Mouse (Mus musculus) embryonic stem cell, embryonic (primary cell): ENCODE measurements at regions not wholly inside any gene's neighbourhood (a gene's known extent, or its start where the extent isn't known, plus 50 kb on each side); places are given as distances from the start of the nearest gene placed in this dataset.

Experiments
- CTCF ChIA-PET, 4 experiments: fragments of 300-600 bp in 2 of 4; fragments of 350-600 bp in 2 of 4; sonication (Branson Sonifier 250); formaldehyde crosslinking; loops; one replicate each; lab custom pipeline; 2022; ENCODE audit warnings: inconsistent platforms in 2 of 4; lab: Charles Lee
- POLR2A ChIA-PET, 4 experiments: fragments of 300-600 bp in 2 of 4; fragments of 350-600 bp in 2 of 4; sonication (Branson Sonifier 250); formaldehyde crosslinking; loops; one replicate each; lab custom pipeline; 2022; ENCODE audit warnings: antibody characterized with exemption in 4 of 4, inconsistent platforms in 1 of 4; lab: Charles Lee

DNA sequence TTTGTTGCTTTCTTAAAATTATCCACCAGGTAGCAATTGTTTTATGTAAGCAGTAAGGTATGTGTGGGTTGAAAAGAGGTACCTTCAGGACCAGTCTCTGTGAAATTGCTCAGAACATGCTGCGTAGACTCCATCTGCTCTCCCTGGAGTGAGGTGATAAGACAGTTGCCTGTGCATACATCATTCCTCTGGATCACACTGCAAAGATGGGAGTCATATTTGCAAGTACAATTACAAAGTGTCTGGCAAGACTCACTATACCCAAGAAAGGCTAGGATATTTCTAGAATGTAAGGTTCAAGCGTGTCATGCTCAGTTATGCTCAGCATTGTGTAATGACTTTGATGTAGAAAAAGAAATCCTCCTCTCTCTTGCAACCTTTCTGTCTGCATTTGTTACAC lies 1283.5 kb upstream of the Slc10a2 start:
- ChIA-PET POLR2A (no interaction called here), CTCF (no interaction called here)

DNA sequence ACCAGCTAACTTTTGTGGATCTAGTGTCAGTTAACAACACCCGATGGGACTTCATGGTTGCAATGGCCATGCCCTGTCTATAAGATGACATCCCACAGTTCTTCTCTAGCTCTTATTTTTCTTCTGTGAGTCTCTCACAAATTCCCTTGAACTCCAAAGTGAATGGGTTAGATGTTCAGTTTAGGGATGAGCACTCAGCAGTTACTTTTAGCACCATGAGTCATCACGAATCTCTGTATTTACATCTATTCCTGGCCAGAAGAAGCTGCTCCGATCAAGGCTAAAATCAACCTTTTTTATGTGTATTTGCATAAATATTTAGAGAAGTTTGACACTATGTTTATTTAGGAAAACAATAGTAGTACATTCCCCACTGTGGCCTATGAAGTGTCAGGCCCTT lies 1269.6 kb upstream of the Slc10a2 start:
- ChIA-PET CTCF (no interaction called here), POLR2A (no interaction called here)

DNA sequence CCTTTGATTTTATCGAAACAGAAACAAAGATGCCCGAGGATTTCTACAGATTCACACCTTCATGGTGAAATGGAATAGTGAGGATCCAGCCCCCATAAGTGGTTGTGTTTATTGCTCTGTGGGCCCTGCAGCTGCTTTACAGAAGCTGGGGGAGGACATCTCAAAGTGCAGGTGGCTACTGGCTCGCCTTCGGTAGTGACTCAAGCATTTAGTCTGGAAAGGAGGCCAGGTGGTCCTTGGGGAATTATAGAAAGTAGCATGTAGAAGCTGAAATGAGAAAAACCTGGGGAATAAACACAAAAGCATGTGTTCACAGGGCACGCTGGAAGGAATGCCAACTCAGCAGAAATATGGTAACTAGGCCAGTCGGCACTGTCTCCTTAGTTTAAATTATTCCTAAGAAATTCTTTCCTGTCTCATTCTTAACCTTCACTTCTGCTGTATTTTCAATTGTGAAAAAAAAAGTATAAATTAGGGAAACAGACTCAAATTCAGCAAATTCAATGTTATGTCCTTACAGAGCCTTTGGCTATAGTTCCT lies 1256.3 kb upstream of the Slc10a2 start:
- CTCF ChIA-PET = no interaction called here
- POLR2A ChIA-PET = interaction anchor here in 1 of 4 experiments (0.6 kb wide), 1 partner anchor 15 kb away, joined by 6 read pairs; no protein-coding TSS in a partner anchor

DNA sequence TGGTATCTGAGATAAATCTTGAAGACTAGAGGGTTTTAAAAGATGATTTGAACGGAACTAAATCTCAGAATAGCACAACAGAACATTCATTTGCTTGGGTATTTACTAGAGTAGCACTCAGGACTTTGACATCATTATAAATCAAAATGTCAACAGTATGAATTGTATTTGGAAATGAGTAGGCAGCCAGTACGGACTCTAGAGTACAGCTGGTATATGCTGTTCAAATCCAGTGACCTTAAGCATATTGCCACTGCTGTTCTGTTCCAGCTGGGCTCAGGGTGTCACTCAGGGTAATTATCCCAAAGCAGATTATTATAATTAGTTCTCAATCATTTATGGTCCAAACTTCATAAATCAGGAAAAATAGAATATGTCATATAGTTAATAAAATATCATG lies 1252.7 kb upstream of the Slc10a2 start:
- POLR2A ChIA-PET = no interaction called here
- CTCF ChIA-PET = no interaction called here

DNA sequence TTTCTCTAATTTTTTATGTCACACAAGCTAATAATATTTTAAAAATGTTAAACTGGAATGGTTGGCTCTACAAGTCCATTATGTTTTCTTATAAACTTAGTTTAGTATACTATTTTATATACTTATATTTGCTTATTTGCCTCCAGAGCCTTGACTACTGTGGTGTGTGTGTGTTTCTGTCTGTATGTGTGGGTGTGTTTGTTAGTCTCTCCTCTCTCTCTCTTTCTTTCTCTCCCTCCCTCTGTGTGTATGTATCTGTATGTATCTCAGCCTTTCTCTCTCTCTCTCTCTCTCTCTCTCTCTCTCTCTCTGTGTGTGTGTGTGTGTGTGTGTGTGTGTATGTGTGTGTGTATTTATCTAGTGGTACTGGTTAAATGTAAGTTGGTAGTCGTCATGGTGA lies 1245.3 kb upstream of the Slc10a2 start:
- ChIA-PET CTCF (no interaction called here), POLR2A (no interaction called here)

DNA sequence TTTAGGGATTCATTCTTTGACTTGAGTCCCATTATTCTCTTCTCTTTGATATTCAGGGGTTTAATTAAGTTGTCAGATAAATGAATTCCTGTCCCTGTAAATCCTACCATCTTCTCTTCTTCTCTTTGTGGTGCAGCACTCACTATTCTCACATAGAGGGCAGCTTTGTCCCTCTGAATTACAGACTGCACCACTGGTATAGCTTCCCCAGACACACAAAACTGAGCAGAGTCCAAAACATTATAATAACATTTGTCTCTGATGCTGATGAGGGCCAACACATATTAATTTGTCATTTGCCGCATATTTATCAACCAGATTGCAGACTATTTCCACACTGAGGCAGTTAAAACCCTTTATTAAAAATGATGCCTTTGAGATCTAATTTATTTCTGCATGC lies 1244.9 kb upstream of the Slc10a2 start:
- CTCF ChIA-PET = no interaction called here
- POLR2A ChIA-PET = no interaction called here

DNA sequence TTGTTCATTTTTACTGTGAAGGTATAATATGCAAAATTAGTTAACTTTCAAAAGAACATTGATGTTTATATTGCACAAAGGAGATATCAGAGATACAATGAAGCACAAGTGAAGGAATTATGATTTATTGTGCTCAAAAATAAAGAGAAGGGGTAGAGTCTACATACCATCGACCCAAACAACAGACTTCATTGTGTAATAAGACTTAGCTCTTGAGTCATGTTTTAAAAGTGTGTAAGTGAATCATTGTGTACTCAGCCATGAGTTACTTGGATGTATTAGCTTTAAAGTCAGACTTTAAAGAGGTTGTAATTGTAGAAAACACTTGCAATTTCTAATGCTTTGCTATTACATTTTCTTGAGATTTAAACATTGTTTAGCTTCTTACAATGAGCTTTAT lies 1240.6 kb upstream of the Slc10a2 start:
- CTCF ChIA-PET = no interaction called here
- POLR2A ChIA-PET = no interaction called here

DNA sequence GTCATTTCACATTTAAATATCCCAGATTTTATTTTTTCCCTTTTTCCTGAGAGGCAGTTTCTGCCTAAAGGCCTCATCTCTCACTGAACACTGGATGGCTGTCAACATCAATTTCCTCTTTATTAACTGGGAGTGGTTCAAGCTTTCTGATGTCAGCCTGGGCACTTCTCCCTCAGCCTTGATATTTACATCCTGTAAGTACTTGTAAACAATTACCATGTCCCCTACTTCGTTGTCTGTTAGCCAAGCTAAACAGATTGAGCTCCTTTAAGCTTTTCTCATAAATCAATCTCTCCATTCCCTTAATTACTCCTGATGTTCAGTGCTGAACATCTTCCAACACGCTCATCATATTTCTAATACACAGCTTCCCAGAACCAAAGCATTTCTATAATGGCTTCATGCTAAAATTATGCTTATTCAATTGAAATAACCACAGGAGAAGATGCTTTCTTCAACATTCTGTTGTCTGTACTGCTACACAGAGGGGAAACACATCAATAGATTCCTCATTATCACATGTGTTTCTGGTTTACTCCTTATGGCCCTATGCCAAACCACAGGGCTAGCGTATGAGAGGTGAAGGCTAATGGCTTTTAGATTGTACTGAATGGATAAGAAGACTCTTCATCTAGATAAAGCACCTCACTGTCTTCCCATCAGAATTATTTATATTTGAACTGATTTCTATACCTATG lies 1235.2 kb upstream of the Slc10a2 start:
- ChIA-PET CTCF (no interaction called here), POLR2A (no interaction called here)

DNA sequence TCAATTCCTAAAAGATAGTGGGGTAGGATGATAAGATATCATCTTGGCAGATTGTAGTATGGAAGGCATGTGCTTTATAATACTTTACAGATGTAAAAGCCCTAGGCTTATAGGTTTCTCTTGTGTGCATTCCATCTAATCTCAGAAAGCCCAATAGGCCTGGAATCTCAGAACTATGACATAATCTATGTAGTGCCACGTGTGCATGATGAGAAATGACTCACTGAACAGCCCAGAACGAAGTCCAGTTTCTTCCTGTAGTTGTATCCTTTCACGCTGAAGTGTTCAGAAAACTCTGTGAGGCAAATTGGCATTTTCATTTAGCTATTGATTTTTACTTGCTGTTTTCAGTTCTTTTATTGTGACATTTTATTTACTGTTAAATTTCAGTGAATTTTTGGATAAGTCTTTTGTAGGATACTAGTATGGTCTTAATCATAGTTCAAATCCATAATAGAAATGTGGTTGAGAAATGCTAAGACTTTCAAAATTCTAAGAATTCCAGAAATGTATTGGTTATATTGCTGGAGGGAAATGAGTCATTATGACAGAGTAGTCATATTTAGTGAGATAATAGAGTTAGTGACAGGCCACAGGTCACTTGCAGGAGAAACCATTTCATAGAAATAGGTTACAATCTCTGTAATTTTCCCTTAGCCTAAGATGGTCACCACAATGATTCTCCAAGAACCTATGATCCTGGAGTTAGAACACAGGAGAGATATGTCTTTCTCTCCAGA lies 1229.3 kb upstream of the Slc10a2 start:
- POLR2A ChIA-PET = no interaction called here
- CTCF ChIA-PET = no interaction called here

DNA sequence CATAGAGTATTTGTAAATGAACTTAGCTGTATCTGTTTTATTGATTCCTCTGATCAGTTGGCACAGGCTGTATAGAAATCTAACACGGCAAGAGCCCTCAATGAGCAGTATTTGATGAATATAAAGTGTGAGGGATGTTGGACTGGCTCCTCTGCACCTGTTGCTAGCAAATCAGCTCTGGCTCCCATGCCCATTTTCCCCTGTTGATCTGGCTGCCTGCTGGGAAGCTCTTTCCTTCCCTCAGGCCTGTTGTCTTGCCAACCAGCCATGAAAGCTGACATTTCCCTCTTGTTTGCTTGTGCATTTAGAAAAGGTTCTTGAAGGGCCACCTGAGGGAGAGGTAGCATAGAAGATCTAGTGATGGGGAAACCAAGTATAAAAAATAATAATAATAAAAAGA lies 1216.2 kb upstream of the Slc10a2 start:
- ChIA-PET POLR2A (no interaction called here), CTCF (no interaction called here)

DNA sequence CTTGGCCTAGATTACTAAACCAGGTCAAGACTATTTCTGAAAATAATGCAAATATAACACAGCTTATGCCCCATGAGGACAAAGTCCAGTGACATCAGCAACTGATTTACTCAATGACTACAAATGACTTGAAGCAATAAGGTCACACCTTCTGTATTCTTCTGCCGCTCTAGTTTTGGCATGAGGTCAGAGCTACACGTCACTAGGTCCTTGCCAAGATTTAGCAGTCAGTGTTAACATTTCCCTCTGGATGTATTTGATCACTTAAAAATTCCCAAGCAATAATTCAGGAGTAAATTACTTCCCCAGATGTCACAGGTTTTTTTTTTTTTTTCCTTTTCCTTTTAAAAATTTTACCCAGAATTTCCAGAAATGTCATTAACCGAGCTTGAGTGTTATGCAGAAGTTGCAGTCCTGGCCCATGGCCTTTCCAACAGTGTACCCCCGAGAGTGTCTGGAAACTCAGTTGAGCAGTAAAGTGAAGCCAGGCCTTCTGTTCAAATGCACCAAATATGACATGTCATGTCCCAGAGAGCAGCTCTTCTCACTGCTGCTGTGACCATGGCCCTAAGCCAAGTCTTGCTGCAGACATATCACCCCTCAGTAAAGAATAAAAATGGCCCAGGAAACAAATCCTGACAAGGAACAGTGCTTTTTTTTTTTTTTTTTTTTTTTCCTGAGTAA lies 1210.2 kb upstream of the Slc10a2 start:
- POLR2A ChIA-PET = no interaction called here
- CTCF ChIA-PET = no interaction called here

DNA sequence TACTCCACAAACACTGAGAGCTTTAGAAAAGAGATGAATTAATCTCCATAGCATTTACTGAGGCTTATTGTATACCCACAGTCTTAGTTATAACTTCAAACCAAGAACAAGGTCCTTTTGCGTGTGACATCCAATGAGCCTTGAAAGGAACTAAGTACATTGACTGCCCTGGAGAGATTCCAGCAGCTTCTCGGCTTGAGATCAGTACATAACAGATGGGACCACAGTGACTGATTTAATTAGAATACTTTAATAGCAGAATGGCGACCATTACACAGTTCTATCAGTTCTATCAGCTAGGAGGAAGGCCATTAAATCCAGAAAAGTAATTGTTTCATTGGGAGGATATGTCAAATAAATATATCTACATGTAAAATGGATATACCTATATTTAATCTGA lies 1183.7 kb upstream of the Slc10a2 start:
- CTCF ChIA-PET = no interaction called here
- POLR2A ChIA-PET = no interaction called here

DNA sequence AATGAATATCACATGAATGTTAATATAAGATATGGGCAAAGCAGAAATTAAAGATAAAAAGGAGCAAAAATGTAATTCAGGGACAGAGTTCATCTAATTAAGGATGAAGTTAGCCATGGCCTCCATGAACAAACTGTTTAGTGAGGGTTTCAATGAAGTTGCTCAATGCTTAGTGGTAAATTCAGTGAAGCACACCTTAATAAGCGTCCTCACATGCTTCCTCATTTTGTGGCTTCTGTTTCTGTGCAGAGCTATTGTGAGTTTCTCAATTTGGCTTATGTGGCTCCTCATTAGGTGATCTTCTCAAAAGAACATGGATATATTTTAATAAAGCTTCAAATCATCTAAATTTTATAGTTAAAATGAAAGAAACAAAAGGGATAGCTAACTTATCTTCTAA lies 1174.8 kb upstream of the Slc10a2 start:
- ChIA-PET CTCF (no interaction called here), POLR2A (no interaction called here)
